Mouse (Mus musculus): Measurements from ENCODE around the gene Sprn.
A peak's percentile ranks its signal among the peaks of the same experiment; 100 is the strongest.

Gene Sprn

DNA sequence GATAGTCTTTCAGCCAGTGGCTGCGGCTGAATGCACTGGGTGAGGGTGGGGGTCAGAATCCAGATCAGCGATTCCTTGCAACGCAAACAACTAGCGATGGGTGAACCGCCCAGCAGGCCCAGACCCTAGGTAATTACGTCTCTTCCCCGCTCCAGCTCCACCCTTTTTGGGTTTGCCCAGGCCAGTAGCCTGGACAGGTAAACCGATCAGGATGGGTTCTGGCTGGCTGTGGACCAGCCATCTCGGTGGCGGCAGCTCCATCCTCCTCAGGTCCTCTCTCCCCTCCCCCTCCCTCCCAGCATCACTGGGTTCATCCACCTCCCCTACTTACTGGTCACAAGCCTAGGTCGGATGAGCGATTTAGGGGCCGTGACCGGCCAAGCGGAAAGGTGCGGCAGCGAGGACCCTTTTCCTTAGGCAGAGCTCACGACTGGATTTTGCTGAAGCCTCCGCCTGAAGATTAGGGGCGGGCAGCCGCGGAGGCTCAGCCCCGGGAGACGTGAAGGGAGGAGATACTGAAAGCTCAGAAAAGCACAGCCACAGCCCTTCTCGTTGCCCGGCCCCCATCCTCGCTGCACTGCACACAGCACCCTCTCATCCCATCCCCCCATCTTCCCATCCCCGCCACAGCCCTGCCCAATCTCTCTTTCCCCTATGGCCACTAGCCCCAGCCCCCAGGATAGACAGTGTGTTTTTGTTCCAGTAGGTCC, at the start of gene Sprn:
Sprn (minus strand) TSS at position 660 of the 710 bp plus-strand sequence.
- no peak for DNase-seq (ENCODE audit: low read depth)

DNA sequence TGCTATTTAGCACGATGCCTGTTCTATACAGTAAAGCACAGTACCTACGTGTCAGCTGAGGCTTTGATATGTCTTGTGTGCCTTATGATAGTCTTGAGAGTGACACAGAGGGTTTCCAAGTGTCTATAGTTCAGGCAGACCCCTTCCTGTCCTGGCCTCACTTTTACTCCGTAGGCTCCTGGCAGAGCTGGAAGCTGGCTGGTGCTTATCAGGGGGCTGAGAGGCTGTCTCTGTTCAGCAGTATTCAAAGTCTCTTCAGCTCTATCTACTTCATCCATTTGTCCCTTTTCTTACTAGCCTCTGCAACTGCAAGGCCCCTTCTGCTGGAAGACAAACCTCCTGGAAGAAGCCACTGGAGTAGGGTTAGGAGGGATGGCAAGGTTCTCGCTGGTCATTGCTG, 46.4 kb upstream of the Sprn start:
- no peak for DNase-seq (ENCODE audit: low read depth)

DNA sequence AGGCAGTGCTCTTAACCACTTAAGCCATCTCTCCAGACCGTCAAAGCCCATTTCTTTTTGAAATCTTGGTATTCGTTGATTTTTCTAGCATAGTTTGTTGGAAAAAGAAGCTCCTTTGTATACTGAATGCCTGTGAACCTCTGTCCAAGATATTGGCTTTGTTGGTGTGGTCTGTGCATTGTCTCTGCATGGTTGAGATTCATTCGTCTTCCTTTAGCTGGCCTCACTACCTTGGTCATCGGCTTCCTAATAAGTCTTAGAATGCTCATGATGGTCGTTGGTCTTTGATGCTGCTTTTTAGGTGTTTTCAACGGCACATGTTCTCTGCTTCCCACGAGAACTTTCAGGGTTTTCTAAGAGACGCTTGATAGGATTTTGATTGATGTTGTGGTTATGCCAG, 41.3 kb upstream of the Sprn start:
- DNase-seq (ENCODE audit: low read depth) = no peak

DNA sequence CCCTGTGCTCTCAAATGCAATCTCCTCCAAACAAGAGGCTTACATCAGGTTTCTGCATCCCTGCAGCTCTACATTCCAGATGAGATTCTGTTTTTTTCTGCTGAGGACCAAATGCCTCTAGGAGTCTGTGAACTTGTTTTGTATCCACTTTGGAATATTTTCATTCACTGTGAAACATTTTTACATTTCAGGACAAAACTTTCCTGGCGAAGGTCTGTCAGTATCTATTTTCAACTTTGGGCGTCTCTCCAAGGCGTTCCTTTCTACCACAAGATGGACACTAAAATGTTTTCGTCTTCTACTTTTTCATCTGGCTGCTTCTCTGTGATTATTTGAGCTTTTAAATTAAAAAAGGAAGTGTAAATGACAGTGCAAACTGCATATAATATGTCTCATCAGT, 39.4 kb upstream of the Sprn start:
- no peak for DNase-seq (ENCODE audit: low read depth)

DNA sequence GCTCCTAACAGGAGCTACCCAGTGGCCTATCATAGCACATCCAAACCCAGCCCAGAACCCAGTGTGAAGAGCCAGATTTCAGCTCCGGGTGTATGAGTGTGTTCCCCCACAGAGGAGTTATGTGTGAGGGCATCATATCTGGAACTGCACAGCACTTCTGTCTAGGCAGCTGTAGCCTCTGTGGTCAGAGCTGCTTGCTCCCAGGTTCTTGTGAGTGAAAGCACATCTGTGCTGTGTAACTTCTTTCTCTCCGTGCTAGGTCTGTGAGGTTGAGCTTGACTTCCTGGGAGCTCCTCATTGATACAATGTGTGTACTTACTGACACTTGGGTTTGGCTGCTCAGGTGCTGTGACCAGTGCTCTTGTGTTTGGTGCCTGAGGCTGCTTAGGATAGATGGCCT, 38.2 kb upstream of the Sprn start:
- DNase-seq (ENCODE audit: low read depth) = peak; percentile 54

DNA sequence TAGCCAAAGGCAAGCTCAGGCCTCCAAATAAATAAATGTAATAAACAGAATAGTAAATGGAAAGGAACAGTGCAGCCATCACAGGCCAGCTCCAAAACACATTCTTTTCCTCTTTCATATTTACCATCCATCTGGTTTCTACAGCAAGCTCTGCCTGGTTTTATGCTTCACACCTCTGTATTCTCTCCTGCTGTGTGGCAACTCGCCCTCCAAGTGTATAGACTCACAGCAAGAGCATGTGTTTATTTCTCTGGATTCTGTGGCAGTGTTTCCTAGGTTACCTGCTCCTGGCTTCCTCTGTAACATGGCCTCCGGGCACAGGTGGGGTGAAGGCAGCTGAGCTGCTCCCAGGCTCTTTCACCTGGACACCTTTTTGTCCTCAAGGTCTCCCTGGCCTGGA, 37.8 kb upstream of the Sprn start:
- peak; percentile 22 for DNase-seq (ENCODE audit: low read depth)

DNA sequence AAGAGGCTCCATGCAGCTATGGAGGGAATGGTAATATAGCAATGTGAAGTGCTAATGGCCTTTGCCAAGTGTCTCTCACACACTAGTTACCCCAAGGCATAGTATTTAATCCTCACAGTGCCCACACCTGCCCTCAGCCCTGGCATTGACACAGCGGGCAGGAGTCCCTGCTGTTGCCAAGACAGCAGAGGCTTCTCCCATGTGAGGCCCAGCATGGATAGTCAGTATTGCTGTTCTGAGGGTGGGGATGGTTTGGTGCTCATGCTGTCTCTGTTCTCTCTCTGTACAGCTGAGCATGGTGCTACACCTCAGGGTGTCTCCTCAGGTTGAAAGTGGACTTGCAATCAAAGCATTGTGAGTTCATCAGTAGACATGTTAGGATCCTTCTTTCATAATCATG, 35.8 kb upstream of the Sprn start:
- DNase-seq (ENCODE audit: low read depth) = no peak

DNA sequence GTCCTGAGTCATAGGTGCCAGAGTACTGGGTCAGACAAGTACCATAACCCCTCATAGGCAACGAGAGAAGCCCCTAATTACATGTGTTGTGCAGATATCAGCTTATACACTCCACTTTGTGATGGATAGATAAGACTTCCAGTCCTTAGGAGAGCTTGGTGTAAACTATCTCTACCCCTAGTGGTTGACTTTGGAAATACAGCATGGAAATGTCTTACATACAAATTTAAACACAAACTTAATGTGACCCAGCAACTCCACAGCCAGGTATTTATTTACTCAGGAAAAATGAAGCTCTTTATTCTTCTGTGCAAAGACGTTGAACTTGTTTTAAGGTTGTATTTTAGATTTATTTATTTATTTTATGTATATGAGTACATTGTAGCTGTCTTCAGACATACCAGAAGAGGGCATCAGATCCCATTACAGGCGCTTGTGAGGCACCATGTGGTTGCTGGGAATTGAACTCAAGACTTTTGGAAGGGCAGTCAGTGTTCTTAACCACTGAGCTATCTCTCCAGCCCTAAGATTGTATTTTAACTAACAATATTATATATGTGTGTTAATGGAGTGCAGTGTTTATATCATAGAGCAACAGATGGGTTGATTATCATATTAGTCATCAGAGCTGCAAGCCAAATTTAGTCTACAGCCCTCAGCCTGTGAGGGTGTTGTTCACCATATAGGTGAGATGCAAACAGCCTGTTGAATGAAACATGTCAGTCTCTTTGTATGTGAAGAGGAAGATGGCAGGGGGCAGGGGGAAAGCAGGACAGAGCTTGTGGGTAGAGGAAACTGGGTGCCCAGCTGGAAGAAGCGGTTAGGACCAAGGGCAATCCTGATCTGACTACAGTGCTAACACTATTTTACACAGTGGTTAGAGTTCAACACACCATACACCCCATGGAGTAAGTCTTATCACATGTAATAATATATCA, 34.0 kb upstream of the Sprn start:
- DNase-seq (ENCODE audit: low read depth) = peak; percentile 83

DNA sequence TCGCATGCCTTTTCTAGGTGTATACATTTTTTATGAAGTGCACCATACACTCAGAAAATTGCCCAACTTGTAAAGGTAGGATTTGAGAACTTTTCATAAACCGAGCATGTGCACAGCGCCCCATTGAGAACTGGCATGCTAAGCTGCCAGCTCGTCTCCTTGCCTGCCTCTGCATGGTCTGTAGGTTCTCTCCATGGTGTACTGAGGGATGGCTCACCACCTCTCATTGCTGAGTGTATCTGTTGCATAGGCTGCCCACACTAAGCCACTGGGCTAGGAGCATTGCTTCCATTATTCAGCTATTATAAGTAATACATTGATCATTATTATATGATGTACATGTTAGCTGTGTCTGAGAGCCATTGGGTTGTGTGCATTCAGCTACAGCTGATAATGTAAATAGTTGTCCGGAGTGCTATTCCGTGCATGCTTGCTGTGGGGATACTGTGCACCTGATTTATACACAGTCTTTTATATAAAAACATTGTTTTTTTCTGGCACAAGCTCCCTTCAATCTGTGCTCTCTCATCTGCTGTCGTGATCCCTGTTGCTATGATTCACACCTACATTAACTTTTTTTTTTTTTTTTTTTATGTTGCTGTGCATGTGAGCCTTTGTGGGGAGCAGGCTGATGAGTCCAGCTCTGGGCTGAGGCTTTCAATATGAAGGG, 33.2 kb upstream of the Sprn start:
- DNase-seq (ENCODE audit: low read depth) = peak; percentile 11

DNA sequence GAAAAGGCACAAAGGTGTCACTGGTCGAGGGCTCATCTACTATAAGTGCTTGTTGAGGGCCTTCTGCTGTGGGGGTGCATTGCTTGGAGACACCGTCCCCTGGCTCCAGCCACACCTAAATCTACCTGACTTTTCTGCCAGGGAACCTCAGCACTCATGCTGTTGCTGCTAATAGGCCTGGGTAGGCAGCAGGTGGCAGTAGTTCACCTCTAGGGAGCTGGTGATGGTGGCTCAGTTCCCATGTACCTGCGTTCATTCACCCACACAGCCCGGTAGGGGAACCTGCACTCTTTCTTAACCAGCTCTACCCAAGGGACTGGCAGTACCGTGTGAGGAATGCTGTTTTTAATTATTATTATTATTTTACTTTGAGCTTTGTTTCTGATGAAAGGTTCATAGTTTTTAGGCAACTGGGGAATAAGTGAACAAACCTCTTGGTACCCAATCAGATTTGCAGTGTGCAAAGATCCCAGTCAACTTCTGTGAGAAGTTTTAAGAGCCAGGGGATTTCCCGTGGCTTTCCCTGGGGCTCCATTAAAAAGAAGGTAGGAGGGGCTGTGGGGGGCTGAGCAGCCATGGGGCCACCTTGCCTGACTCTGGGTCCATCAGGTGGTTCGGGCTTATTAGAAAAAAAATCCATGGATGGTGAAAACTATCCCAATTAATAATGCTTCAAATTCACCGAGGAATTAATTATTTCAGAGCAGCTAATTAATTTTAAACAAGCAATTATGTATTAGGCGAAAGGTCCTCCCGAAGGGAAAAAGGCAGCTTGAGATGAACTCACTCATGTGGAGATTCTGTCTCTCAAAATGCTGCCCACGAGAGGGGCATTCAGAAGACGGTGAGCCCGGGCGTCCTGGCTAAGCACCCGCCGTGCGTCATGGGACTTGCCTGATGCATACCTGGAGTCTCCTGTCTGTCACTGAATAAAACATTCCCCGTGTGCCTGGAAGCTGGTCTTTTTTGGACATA, 32.3 kb upstream of the Sprn start:
- peak; percentile 86 for DNase-seq (ENCODE audit: low read depth)

DNA sequence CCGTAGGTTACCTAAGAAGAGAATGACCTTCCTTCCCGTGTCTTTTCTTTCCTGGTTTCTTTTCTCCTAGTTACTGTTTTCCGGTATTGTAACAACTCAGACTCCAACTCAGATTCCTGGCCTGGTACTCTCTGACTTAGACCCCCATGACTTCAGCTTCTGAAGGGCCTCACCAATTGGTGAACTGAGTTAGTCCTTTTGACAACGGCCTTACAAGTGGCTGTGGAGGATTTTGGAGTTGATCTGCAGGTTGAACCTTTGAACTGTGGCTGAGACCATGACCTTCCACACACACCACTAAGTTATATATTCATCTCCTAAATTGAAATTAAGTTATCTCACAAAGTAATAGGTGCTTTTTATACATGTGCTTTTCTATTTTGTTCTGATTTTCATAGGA, 29.5 kb upstream of the Sprn start:
- DNase-seq (ENCODE audit: low read depth) = no peak

DNA sequence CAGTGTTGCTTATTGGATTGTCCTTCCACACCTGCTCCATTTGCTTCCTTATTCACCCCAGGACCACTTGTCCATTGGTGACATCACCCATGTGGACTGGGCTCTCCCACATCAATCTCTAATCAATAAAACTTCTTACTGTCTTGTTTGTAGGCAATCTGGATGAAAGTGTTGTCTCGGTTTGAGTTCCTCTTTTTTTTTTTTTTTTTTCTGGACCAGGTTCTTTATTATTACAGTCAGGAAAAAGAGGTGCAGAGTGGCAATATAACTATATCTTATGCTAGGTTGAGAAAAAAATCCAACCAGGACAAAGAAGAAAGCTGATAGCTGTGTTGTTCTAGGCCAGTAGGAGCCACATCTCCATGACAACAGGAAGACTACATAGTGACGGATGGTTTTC, 26.0 kb upstream of the Sprn start:
- no peak for DNase-seq (ENCODE audit: low read depth)

DNA sequence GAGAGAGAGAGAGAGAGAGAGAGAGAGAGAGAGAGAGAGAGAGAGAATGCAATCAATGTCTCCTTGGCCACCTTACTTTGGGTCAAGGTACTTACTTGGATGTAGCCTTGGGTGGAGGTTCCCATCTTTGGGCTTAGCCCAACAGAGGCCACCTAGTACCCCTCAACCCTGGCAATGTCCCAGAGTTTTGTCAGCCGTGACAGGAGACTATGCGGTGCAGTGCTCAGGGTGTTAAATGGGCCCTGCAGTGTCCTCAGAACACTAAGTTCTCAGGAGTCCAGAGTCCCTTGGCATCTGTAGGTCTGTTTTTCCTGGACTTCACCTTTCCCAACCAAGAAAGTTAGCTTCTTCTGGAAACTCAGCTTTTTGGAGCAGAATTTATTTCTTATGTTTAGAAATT, 24.5 kb upstream of the Sprn start:
- DNase-seq (ENCODE audit: low read depth) = no peak

DNA sequence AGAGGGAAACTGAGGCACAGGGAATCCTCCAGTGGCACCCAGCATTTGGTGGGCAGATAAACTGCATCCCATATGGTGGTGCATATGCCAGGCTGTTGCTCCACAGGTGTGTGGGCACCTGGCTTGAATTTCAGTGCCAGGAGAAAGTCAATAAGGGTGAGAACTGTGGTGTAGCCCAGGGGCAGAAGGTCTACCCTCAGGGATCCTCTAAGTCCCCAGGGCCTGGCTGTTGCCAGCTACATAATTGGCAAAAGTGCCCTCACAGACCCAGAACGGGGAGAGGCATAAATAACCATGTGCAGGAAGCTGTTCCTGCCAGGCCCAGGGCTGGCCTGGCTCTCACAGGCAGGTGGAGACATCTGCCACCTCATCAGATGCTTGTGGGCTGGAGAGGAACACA, 18.3 kb upstream of the Sprn start, which contains the start of gene Olfr523:
Olfr523 (plus strand) TSS at position 282 of the 400 bp plus-strand sequence.
- DNase-seq (ENCODE audit: low read depth) = no peak

DNA sequence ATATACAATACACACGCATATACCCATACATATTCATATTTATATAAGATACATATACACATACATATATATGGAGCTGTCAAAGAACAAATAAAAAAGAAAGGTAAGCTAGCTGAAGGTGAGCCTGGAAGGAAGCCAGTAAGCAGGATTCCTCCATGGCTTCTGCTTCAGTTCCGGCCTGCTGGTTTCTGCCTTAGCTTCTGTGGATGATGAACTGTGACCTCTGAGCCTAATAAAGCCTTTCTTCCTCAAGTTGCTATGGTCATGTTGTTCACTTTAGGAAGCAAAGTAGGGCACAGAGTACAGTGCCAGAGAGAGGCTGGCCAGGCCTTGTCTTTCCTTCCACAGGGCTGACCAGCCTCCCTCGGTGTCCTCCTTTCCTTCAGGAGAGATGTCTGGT, 16.2 kb upstream of the Sprn start:
- no peak for DNase-seq (ENCODE audit: low read depth)

DNA sequence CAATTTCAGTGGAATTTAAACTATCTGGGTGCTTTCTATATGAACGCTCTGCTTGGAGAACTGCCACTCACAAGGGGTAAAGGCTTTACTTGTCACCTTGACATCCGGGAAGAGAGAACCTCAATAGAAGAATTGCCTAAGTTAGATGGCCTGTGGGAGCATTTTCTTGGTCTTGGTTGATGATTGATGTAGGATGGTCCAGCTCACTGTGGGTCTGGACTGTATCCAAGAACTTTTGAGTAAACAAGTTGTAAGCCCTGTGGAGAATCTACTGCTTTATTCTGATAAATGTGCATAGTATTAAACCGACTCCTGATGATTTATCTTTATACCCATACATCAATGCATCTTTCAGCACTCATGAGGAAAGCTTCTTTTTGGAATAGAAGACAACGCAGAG, 14.7 kb upstream of the Sprn start:
- DNase-seq (ENCODE audit: low read depth) = no peak

DNA sequence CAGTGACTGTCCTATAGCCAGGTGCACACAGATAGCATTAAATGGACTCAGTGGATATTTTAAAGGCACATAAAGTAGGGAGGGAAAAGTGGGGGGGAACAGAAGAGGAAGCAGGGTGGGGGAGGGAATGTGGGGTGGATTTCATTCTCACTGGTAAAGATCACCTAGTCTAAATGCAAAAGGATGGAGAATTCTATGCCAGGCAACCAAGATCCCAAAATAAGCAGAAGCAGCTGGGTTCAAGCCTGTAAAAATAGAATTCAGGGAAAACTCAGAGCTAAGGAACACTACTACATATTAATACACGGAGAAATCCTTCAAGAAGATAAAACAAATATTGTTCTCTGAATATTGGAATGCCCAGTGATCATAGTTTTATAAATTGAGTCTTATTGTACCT, 13.3 kb upstream of the Sprn start:
- no peak for DNase-seq (ENCODE audit: low read depth)

DNA sequence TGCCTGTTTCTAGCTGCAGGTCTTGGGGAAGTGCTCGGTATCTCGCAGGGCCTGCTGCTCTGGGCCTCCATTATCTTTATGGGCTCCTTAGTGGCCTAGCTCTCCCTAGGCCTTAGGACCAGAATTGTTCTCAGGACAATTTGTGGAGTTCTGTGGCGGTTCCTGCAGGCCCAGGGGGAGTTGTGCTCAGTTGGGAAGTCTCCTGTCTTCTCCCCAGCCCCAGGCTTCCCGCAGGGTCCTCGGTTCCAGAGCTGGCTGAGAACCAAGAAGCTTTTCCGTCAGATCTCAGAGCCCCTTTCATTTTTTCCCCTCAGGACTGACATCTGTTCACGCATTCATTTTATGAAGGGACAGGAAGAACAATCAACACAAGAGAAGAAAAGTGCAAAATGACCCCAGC, 10.0 kb upstream of the Sprn start, which contains the start of gene Olfr522:
Olfr522 (minus strand) TSS at position 101 of the 400 bp plus-strand sequence.
- DNase-seq (ENCODE audit: low read depth) = no peak

DNA sequence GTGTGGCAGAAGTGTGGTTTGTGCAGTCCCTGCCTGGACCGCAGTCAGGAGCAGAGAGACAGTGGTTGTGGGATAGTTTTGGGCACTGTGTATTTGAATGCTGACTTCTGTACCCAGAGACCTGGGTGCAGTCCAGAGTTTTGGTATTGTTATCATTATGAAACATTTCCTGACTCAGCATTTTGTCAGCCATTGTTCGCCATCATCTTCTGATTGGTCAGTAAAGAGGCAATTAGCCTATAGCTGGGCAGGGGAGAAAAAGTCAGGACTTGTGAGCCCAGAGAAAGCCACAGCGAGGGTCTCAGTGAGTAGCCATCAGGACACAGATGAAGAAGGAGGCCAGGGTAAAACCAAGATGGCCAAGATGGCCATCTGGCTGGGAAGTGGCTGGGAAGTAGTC, 5.7 kb upstream of the Sprn start:
- DNase-seq (ENCODE audit: low read depth) = no peak

DNA sequence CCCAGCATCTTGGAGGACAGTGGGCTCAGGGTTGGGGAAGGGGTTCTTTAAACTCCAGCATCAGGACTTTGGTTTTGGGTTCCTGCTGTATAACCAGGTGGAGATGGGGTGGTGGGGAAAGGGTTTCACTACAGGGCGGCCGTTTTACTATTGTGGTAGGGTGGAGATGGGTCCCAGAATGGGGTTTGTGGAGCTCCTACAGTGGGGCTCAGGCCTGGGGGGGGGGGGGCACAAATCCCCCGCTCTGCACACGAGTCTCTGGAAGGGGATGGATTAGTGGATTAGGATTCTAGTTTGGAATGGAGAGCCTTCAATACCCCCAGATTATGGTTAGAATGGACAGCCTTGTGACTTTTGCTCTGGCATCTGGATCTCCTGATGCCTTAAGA, 854 bp downstream of the Sprn start:
- no peak for DNase-seq (ENCODE audit: low read depth)

DNA sequence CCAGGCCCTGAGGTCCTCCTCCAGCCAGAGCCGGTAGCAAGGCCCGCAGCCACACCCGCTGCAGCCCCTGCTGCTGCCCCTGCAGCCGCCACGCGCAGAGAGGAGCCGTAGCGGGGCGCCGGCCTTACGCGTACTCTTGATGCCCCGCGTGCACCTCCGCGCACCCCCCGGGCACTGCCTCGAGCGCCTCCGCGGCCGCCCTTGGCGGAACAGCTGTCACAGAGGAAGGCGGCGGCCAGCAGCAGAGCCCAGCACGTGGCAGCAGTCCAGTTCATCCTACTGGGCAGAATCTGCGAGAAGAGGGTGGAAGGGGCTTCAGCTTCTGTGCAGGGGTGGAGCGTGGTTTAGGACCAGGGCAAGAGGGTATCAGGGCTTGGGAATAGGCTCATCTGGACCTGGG, 1.3 kb downstream of the Sprn start:
- DNase-seq (ENCODE audit: low read depth) = no peak

DNA sequence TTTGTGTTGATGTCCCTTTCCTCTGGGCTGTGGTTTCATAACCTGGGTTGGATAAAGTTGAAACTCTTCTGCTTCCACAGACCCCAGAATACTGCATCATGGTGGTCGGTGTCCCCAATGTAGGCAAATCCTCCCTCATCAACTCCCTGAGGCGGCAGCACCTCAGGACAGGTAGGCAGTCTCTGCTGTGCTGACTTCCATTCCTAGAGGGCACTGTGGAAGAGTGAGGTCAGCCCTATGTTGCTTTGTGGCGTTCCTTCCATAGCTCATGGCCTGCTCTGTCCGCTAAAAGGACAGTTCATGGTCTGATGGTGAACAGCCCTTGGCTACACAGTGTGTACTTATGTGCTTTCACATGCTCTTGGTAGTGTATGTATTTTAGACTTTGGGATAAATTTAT, 10.1 kb downstream of the Sprn start:
- no peak for DNase-seq (ENCODE audit: low read depth)

Measured in naive thymus-derived CD4-positive, alpha-beta T cell, adult 2 months (primary cell).